Mouse (Mus musculus) neural tube, embryonic 14.5 days (tissue): ENCODE results near the gene Cspg4. TPM values are rescaled to one million over a fixed set of nuclear protein-coding genes. Genes with fewer than 3 reads are reported as not detected.
A peak's percentile ranks its signal among the peaks of the same experiment; 100 is the strongest.

Experiments used
- ATAC-seq: fragments of 200-750 bp; cut with Nextera tagmentation; 2 replicates; pipeline ENCODE4 v1.8.0; 2017; ENCODE audit warnings: low read depth, mild to moderate bottlenecking, moderate TSS enrichment, moderate library complexity
- H3K27ac ChIP-seq: fragments of 300-500 bp; sonication (generic); 2 replicates; pipeline ENCODE4 v1.5.1; 2014; ENCODE audit warnings: low read depth, mild to moderate bottlenecking, control low read depth, low read length, moderate library complexity, mixed read lengths
- H3K27me3 ChIP-seq: fragments of 300-500 bp; sonication (generic); 2 replicates; pipeline ENCODE4 v1.6.1; 2014; ENCODE audit warnings: low read length; ENCODE audit not compliant: control insufficient read depth, insufficient read depth
- H3K36me3 ChIP-seq: fragments of 300-500 bp; sonication (generic); 2 replicates; pipeline ENCODE4 v1.6.1; 2014; ENCODE audit warnings: low read length, mixed read lengths; ENCODE audit not compliant: control insufficient read depth, insufficient read depth
- H3K4me1 ChIP-seq: fragments of 300-500 bp; sonication (generic); 2 replicates; pipeline ENCODE4 v1.6.1; 2014; ENCODE audit warnings: low read length; ENCODE audit not compliant: control insufficient read depth, insufficient read depth
- H3K4me2 ChIP-seq: fragments of 300-500 bp; sonication (generic); 2 replicates; pipeline ENCODE4 v1.6.1; 2014; ENCODE audit warnings: mild to moderate bottlenecking, low read depth, low read length, control low read depth
- H3K4me3 ChIP-seq: fragments of 300-500 bp; sonication (generic); 2 replicates; pipeline ENCODE4 v1.5.1; 2014; ENCODE audit warnings: low read depth, low read length, control low read depth, mixed read lengths
- H3K9ac ChIP-seq: fragments of 300-500 bp; sonication (generic); replicated peaks from 2 replicates; pipeline ENCODE4 v1.6.1; 2014; ENCODE audit warnings: low read depth, mild to moderate bottlenecking, control low read depth, low read length, mixed read lengths
- H3K9me3 ChIP-seq: fragments of 300-500 bp; sonication (generic); 2 replicates; pipeline ENCODE4 v1.6.1; 2016; ENCODE audit warnings: low read length; ENCODE audit not compliant: control insufficient read depth
- WGBS: fragments of 180-500 bp; shearing (Covaris S2); extraction: QIAGEN DNeasy Blood & Tissue Kit; methylation state at CpG from one replicate; pipeline ENCODE4 v1.1.7; 2014; 5-methylcytosine and 5-hydroxymethylcytosine counted together
- polyA plus RNA-seq: library from polyadenylated mRNA; unstranded; fragments of >200 nt; fragmentation: Nextera tagmentation; extraction: Ambion mirVana; gene quantifications from 2 replicates; pipeline ENCODE4 v1.2.1, GENCODE M21; 2014

Gene Cspg4
- polyA plus RNA-seq, 1 experiment from 2014 or later = 6.1 TPM

DNA sequence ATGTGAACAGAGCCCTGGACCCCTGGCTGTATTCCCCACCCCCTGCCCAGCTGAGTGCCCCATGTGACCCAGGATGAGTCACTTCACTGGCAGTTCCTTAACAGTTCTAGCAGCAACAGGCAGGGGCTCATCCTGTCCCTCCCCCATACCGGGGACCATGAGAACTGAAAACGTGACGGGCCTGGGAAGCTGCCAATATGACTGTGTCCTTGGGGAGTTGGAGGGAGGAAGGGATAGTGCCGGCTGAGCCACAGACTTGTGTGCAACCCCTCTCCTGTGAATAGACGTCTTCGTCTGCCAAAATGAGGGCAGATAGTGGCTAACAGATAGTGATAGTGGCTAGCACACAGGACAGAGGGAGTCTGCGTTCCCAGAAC is 59.8 kb downstream of the Cspg4 start:
- ATAC-seq = no peak
- Histone ChIP-seq H3K27me3 (no peaks in the 10 kb centered on the region), H3K4me3 (peak overlapping the region; percentile 5; the same call in 1 of the 2 replicates), H3K27ac (no peak overlapping the region), H3K4me2 (peak overlapping the region; percentile 32), H3K4me1 (peaks cover 22% of the 10 kb centered on the region), H3K36me3 (no peaks in the 10 kb centered on the region), H3K9ac (no peak overlapping the region), H3K9me3 (no peaks in the 10 kb centered on the region)
- 21% methylated on average over 7 of the region's 7 CpGs for WGBS

GRCm38 (mm10) chr9:56925291-56926024 is 60.6 kb downstream of the Cspg4 start:
- Histone ChIP-seq H3K4me3 (no peak overlapping the region), H3K4me2 (peak overlapping the region; percentile 32; the same call in 1 of the 2 replicates), H3K9ac (no peak overlapping the region), H3K4me1 (peaks cover 22% of the 10 kb centered on the region), H3K36me3 (no peaks in the 10 kb centered on the region), H3K27me3 (no peaks in the 10 kb centered on the region), H3K27ac (no peak overlapping the region), H3K9me3 (no peaks in the 10 kb centered on the region)
- no peak for ATAC-seq
- WGBS = 77% methylated on average over 26 of the region's 26 CpGs

DNA sequence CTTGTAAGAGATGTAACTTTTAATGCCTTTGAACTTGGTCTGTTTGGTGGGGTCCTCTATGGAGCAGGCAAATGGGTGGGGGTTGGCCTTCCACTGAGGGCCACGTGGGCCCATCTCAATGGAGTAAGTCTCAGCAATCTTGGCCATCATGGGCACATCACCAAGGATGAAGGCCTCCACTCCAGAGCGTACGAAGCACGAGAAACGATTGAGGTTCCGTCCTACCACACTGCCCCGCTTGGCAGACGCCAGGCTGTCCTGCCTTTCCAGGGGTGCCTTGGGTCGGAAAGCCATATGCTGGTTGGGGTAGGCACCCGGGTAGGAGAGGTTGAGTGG is 61.2 kb downstream of the Cspg4 start:
- H3K9me3 ChIP-seq = no peaks in the 10 kb centered on the region
- 98% methylated on average over 10 of the region's 10 CpGs for WGBS
- H3K4me3 ChIP-seq = no peak overlapping the region
- H3K4me2 ChIP-seq = no peak overlapping the region
- no peak overlapping the region for H3K27ac ChIP-seq
- H3K27me3 ChIP-seq = no peaks in the 10 kb centered on the region
- no peak overlapping the region for H3K9ac ChIP-seq
- H3K4me1 ChIP-seq = peaks cover 22% of the 10 kb centered on the region
- no peaks in the 10 kb centered on the region for H3K36me3 ChIP-seq
- no peak for ATAC-seq

GRCm38 (mm10) chr9:56926387-56926786 is 61.6 kb downstream of the Cspg4 start:
- Histone ChIP-seq H3K4me2 (peak overlapping the region; percentile 80; the same call in 1 of the 2 replicates), H3K27ac (no peak overlapping the region), H3K27me3 (no peaks in the 10 kb centered on the region), H3K4me3 (no peak overlapping the region; the same call in 1 of the 2 replicates), H3K9me3 (no peaks in the 10 kb centered on the region), H3K9ac (no peak overlapping the region), H3K4me1 (peaks cover 22% of the 10 kb centered on the region), H3K36me3 (no peaks in the 10 kb centered on the region)
- ATAC-seq = no peak
- 87% methylated on average over 10 of the region's 10 CpGs for WGBS

DNA sequence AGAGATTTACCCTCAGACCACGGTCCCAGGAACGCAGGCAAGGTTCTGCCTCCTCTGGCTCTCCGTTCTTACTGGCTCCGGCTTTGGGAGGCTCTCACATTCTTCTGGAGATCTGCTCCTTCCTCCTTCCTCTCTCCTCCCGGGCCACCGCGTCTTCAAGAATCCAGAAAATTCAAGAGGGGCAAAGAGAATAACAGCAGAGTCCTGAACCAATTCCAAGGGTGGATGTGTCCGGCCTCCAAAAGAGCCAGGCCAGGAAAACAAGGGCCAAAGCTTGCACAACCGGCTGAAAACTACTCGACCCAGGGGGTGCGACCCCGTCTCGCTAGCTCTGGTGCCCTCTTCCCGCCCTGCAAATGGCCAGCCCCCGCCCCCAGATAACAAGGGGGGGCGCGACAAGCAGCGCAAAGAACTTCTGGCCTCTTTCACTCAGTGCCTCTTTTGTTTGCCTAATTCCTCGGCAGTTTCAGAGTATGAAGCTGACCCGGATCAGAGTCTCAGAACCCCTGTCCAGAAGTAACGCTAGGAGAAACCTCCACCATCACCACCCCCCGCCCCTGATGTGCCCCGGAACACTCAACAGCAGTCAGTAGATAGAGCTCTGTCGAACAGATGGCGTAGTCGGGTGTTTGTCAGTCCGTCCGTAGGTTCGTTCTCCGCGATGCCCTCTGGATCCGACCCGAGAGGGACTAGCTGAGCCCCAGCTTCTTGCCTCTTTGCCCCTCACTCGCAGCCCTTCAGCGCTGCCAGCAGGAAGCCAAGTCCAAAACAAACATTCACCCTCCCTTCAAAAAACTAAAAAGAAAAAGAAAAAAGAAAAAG is 62.6 kb downstream of the Cspg4 start:
- H3K27ac ChIP-seq = peak overlapping the region; percentile 73
- under 1% methylated on average over 35 of the region's 35 CpGs for WGBS
- no peaks in the 10 kb centered on the region for H3K27me3 ChIP-seq
- peak overlapping the region; percentile 50 for H3K4me3 ChIP-seq
- H3K36me3 ChIP-seq = no peaks in the 10 kb centered on the region
- H3K4me2 ChIP-seq = peak overlapping the region; percentile 80
- peaks cover 22% of the 10 kb centered on the region for H3K4me1 ChIP-seq
- ATAC-seq = no peak
- no peaks in the 10 kb centered on the region for H3K9me3 ChIP-seq
- H3K9ac ChIP-seq = peak overlapping the region; percentile 47

DNA sequence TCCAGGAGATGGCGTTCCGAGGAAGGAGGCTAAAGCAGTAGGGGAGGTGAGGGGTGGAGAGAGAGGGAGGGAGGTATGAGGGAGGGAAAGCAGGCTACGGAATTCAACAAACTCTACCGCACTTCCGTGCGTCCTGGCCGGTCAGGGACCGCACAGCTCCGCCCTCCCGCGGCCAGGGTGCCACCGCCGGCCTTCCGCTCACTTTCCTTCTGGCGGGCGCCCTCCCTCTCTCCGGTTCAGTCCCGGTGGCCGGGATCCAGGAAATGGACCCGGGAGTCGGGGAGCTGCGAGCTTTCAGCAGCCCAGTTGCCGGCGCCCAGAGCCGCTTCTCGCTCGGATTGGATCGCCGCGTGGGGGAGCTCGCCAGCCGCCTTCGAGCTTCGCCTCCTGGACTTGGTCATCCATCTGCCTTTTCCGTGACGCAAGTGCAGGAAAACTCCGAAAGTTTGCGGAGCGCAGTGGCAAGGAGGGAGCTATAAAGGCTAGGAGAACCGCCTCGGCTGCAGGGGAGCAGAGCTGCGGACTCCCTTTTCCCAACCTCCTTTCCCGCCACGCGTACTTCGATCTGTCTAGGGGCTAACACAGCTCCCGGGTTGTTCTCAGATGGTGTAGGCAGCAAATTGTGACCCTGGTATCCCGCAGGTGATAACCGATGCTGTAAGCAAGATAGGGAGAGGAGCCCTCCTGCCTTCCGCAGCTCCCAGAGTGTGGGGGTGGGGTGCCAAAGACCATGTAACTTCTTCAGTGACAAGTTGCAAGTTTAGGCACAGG is 63.4 kb downstream of the Cspg4 start, which contains the start of gene Snx33:
Snx33 (minus strand) TSS at position 331 of the 771 bp plus-strand sequence.
- Histone ChIP-seq H3K27ac (peak within 1 kb of the TSS; percentile 73), H3K27me3 (no peaks in the 10 kb centered on the region), H3K4me3 (peak within 1 kb of the TSS; percentile 50), H3K9me3 (no peaks in the 10 kb centered on the region), H3K9ac (peak within 1 kb of the TSS; percentile 47), H3K36me3 (no peaks in the 10 kb centered on the region), H3K4me1 (peaks cover 22% of the 10 kb centered on the region), H3K4me2 (peak within 1 kb of the TSS; percentile 80)
- WGBS = under 1% methylated on average over 49 of the region's 50 CpGs
- ATAC-seq = peak; percentile 86

DNA sequence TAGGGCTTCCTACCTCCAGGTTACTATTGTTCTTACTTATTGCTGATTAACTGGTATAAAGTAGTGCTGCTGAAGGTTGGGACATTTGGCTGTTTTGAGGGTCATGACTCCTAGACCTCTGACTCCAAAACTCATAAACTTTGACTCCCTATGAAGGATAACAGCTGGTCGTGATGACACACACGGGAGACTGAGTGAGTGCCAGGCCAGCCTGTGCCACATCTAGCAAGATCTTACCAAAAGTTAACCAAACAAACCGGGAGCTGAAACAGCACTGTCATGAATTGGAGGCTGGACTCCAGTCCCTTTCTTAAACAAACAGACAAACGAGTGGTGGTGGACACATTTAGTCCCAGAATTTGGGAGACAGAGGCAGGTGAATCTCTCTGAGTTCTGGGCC is 64.7 kb downstream of the Cspg4 start:
- H3K27me3 ChIP-seq = no peaks in the 10 kb centered on the region
- no peak for ATAC-seq
- no peaks in the 10 kb centered on the region for H3K36me3 ChIP-seq
- WGBS = 59% methylated on average over 4 of the region's 4 CpGs
- H3K4me1 ChIP-seq = peaks cover 16% of the 10 kb centered on the region
- H3K27ac ChIP-seq = no peak overlapping the region
- no peak overlapping the region for H3K4me2 ChIP-seq
- H3K9ac ChIP-seq = no peak overlapping the region
- no peak overlapping the region for H3K4me3 ChIP-seq
- no peaks in the 10 kb centered on the region for H3K9me3 ChIP-seq

DNA sequence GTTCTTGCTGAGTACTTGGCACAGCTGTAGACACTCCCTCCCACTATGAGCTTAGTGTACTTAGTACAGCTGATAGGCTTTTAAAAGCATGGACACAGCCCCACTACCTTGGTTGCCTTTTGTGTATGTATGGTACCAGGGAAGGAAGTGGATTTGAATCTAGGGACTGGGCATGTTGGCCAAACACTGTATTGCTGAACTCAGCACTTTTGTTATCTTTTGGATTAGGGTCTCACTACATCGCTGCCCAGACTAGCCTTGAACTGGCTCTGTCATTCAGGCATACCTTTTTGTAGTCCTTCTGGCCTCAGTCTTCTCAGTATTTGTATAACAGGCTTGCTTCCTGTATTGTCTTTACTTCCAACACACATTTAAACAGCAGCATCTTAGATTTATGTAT is 65.7 kb downstream of the Cspg4 start:
- Histone ChIP-seq H3K9ac (no peak overlapping the region), H3K27me3 (no peaks in the 10 kb centered on the region), H3K27ac (no peak overlapping the region), H3K9me3 (no peaks in the 10 kb centered on the region), H3K4me3 (no peak overlapping the region), H3K4me2 (no peak overlapping the region), H3K4me1 (peaks cover 7% of the 10 kb centered on the region), H3K36me3 (no peaks in the 10 kb centered on the region)
- ATAC-seq = no peak
- 81% methylated on average over 1 of the region's 1 CpGs for WGBS
